ENCODE assay signal across 18 mouse cellular contexts in genomic region chr13:114526856-114527255, GRCm38 (mm10).
DNase-seq lines count a peak whose midpoint lies in the region; ATAC-seq and TF ChIP-seq lines count a peak whose summit lies in the region.
"Had no signal": no experiment of that assay in that cellular context is flagged by ENCODE, and none has a peak within 500 bp of the region (broad histone marks: within the 10 kb centered on the region; RNA-seq: fewer than 3 reads in every experiment).

No protein-coding gene starts in this region.

- H3K9ac ChIP-seq in forebrain, postnatal 0 days = no peak overlapping the region
- H3K9ac ChIP-seq: liver, embryonic 14.5 days; neural tube, embryonic 12.5 days had no signal

- no peaks in the 10 kb centered on the region for H3K27me3 ChIP-seq in forebrain, postnatal 0 days (ENCODE audit: insufficient read depth, low read length)
- H3K27me3 ChIP-seq: neural tube, embryonic 12.5 days; Patski had no signal

- H3K4me1 ChIP-seq in forebrain, postnatal 0 days (ENCODE audit: insufficient read depth) = no peaks in the 10 kb centered on the region
- H3K4me1 ChIP-seq: neural tube, embryonic 12.5 days had no signal

- peak; percentile 53; the same call in 1 of the 2 replicates for ATAC-seq in forebrain, postnatal 0 days
- ATAC-seq: Patski had no signal

- H3K9me3 ChIP-seq in forebrain, postnatal 0 days (ENCODE audit: low read length) = no peaks in the 10 kb centered on the region
- H3K9me3 ChIP-seq: limb, embryonic 10.5 days; neural tube, embryonic 12.5 days had no signal

- TF ChIP-seq CTCF in forebrain, postnatal 0 days (IDR thresholded peaks at IDR 0.05; ENCODE audit: low read depth) = no peak

- intact Hi-C loops in left cerebral cortex, postnatal 4 days (cut with DNase I) = no loop called here
- intact Hi-C loops in left cerebral cortex, postnatal 36 days (cut with DNase I) = loop anchor here (10.0 kb wide), 1 partner anchor 652 kb away; no protein-coding TSS in a partner anchor

- no peaks in the 10 kb centered on the region for H3K36me3 ChIP-seq in forebrain, postnatal 0 days (ENCODE audit: insufficient read depth)
- H3K36me3 ChIP-seq: limb, embryonic 10.5 days; neural tube, embryonic 12.5 days had no signal

- no peak overlapping the region for H3K27ac ChIP-seq in forebrain, postnatal 0 days (ENCODE audit: low read depth, low read length)
- H3K27ac ChIP-seq: limb, embryonic 10.5 days; liver, embryonic 14.5 days; neural tube, embryonic 12.5 days had no signal

- DNase-seq in embryo, embryonic 11 days = peak; percentile 27
- no peak for DNase-seq in embryo, embryonic 9.5 days (ENCODE audit: extremely low spot score)
- peak; percentile 5 for DNase-seq in left cerebral cortex, postnatal 4 days
- DNase-seq in left cerebral cortex, postnatal 36 days (ENCODE audit: low spot score in 2 of 2) = no peak
- peak; percentile 5 for DNase-seq in forebrain, postnatal 0 days
- no peak for DNase-seq in gastrocnemius, postnatal 25 days
- DNase-seq in cerebellum, adult 11 months = no peak
- DNase-seq in adrenal gland, adult 18-20 months (ENCODE audit: low spot score in 2 of 2) = no peak
- DNase-seq: adrenal gland, postnatal 14 days; heart, adult 18-20 months; kidney, adult 8-10 months; layer of hippocampus, adult 9-11 months; lung, postnatal 10 days; thymus, postnatal 14 days had no signal

- no peak overlapping the region for H3K4me3 ChIP-seq in forebrain, postnatal 0 days (ENCODE audit: low read depth, low read length)
- H3K4me3 ChIP-seq: limb, embryonic 10.5 days; neural tube, embryonic 12.5 days had no signal

- WGBS in forebrain, postnatal 0 days = 21% methylated on average over 9 of the region's 9 CpGs

- no peak overlapping the region for H3K4me2 ChIP-seq in forebrain, postnatal 0 days (ENCODE audit: low read depth)
- H3K4me2 ChIP-seq: neural tube, embryonic 12.5 days had no signal

Comparison
In these comparisons a context has a peak if more than half of its experiments do, and no peak if none do; other contexts are left out.
1. DNase-seq: peak in embryo, embryonic 11 days (single experiment), left cerebral cortex, postnatal 4 days (single experiment) and forebrain, postnatal 0 days (single experiment); none in embryo, embryonic 9.5 days (single experiment), left cerebral cortex, postnatal 36 days (0 of 2), gastrocnemius, postnatal 25 days (single experiment), cerebellum, adult 11 months (single experiment) and adrenal gland, adult 18-20 months (0 of 2).